Mouse (Mus musculus) lung, postnatal 4 days (tissue): ENCODE data around the gene Cnot6.

ENCODE experiments used
- DNase-seq, 2 experiments: peaks; one replicate each; pipeline ENCODE4 v3.0.0; 2021

Gene Cnot6

DNA sequence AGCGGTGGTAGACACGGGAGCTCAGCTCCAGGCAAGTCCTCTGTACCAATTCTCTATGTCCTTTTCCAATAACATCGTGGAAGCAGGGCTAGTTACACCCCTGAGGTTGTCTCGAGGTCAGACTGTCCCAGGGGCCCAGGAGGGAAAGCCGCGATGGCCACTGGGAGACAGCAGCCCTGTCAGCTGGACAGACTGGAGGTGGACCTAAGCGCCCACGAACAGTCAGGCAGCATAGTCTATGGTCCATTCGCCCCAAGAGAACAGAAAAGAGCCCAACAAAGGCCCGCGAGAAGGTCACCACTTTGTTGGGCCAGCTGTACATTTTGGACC is 59.5 kb downstream of the Cnot6 start:
- no peak for DNase-seq

DNA sequence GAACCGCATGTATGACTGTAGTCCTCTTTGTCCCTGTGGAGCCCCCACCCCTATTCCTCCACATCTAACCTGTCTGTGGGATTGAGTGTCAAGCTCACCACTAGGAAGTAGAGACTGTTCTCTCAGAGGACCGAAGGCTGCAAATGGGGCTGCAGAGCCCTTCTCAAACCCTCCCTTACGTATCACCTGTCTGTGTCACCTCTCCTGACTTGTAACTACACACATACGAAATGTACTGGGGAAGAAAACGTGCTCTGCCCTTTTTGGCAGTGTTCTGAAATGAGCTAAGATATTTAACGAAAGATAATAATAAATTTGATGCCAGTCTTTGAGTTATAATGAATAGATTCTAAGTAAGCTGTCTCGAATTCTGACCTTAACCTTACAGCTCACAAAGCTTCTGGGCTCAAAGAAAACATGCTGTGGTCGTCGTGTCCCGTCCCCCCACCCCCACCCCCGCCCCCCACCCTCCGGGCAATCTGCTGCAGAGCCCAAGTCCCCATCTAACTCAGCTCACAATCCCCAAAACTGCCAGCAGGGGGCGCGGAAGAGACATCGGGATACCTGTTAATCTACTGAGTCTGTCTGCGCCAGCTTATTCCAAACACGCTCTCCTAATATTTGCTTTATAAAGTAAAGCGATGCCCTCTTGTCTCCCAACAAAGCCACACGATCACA is 60.0 kb downstream of the Cnot6 start:
- peak; percentile 79 to 85 for DNase-seq

DNA sequence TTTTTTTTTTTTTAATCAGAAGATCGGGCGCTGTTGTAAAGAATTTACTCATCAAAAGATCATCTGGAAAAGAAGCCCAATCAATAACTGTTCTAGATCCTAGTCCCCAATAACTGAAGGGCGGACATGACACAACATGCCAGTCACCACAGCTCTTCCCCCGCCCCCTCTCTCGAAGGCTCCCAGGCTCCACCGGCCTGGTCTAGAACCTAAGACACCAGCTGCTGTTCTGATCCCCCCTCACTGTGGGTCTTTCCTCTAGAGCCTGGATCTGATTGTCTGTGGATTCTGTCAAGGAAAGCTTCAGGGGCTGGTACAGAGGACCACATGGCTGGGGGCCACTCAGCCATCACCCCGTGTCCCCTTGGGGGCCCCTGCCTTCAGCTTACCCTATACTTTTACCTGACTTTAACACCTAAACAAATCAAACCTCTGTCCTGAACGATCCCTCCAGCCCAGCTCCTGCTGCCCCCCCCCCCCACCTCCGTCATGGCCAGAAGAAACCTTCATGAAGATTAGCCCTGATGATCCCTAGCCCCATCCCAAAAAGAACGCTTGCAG is 60.7 kb downstream of the Cnot6 start:
- DNase-seq: no peak

DNA sequence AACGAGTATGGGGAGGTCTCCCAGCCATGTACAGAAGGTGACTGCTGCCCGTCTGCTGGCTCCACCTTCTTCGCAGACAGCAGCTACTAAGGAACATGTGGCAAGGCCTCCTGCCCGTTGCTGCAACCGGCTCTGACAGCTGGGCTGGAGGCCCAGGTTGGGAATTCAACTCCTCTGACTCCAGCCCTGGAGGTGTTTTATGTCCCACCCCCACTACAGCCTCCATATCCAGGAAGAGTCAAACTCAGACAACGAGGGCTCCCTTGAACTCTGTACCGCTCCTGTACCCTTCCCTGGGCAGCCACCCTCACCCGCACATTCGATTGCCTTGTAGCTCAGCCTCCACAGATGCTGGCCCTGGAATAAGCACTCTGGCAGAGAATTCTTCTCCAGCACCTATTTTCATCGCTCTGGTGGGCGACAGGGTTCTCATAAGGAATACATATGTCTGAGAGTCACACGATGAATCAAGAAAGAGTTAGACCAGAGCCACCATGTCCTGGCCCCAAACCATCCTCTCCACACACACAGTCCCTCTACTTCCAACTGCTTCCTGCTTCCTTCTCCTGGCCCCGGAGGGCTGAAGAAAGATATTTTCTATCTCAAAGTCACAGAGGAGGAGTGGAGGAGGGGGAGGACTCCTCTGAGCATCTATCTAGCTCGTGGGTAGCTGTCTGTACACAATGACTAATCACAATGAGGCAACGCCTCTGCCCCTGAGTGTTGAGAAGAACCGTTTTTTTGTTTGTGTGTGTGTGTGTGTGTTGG is 61.3 kb downstream of the Cnot6 start:
- DNase-seq: no peak

DNA sequence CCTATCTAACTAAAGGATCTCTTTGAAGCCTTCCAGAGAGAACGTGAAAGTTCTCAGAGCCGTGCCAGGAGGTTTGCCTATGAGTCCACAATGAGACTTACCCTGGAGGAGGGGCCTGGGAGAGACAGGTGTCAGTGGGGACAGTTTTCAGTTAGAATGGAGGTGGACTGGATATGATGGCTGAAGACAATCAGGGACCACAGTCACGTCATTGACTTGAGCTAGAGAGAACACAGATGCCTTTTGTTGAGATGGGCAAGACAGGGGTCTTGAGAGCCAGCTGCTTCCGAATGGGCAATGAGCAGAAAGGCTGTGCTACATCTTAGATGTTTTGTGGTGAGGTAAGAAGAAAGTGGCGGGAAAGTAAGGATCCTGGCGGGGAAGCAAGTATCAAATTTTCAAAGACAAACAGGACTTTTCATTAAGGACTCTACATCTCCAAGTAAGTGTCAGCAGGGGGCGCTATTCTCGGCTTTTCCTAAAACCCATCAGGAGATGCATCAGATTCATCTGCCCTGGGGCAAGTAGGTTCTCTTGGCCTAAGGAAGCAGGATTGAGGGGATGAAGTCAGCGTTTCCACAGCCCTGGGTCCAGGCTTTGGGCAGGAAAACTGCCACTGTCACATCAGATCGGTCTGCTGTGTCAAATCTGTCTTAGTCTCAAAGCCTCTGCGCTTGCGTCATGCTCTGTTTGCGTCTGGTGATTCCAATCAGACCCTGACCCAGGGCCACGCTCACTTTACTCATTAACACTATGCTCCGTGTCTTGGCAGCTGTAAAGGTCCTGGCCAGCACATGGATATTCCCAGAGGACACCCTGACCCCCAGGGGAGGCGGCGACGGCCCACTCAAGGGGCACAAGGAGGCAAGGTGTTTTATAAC is 62.2 kb downstream of the Cnot6 start:
- DNase-seq: peak in 1 of 2 experiments; percentile 24

DNA sequence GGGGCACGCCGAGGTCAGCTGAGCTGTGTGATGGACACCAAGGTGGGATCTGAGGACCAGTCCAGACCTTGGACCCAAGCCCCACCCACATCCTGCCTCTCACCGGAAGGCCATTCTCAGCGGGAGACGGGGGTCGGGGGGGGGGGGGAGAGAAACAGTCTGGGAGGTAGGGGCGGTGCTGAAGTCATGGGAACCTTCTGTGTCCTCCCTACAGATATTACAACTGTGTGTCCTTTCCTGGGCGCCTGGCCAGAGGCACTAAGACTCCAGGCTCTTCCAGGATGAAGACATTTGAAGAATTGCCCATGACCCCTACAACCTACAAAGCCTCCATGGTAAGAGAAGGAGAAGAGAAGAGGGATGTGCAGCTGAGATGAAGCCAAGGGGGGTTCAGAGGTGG is 66.8 kb downstream of the Cnot6 start:
- peak in 1 of 2 experiments; percentile 10 for DNase-seq

DNA sequence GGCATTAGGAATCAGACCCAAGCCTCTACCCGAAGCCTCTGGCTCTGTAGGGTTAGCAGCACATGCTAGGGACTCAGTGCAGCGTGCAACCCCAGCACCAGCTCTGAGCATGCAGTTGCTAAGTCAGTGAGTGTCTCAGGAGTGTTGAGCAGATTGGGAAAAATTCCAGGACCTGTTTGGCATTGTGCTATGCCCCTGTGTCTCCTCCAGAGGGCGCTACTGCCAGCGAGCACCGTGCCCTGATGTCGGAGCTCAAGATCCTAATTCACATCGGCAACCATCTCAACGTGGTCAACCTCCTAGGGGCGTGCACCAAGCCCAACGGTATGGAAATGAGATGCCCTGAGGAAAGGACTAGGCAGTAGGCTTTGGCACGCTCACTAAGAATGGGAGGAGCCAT is 76.1 kb downstream of the Cnot6 start:
- DNase-seq: peak in 1 of 2 experiments; percentile 20

DNA sequence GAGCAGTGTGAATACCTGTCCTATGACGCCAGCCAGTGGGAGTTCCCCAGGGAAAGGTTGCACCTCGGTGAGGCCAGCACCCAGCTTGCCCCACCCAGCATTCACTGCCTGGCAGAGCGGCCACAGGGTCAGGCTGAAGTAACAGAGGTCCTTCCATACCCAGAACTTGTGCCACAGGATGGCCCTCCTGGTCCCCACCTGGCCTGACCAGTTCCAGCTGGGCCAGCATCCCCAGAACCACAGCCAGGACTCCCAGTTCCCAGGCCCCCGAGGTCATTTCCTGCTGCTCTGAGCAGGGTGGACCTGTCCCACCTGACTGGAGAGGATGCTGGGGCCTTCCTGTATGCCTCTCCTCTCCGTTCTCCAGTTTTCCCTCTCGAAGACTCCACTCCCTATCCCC is 76.9 kb downstream of the Cnot6 start:
- DNase-seq: no peak

DNA sequence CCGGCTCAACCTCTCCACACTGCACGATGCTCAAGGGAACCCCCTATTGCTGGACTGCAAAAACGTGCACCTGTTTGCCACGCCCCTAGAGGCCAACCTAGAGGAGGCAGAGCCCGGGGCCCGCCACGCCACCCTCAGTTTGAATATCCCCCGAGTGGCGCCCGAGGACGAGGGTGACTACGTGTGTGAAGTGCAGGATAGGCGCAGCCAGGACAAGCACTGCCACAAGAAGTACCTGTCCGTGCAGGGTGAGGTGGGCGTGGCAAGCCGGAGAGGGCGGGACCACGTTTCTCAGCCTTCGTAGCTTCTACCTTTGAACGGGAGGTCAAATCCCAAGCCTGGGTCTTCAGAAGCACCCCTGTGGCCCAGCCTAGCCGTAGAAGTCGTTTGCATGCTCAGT is 78.4 kb downstream of the Cnot6 start:
- DNase-seq: no peak

DNA sequence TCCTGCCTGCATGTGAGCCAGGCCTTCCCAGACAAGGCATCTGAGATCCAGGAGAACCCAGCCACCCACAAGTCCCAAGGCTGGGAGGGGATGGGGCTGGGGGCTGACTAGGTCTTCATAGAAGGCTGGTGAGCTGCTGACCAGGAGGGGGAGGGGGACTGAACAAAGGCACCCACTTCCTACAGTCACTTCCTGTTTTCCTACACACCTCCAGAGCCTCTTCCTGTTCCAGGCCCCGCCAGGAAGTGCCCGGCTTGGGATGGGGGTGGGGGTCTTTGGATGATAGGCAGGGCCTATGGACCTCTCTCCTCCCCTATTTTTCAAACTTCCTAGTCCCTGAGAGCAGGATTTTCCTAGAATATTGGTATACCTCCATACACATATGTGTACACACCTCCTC is 80.3 kb downstream of the Cnot6 start:
- peak; percentile 55 to 73 for DNase-seq

DNA sequence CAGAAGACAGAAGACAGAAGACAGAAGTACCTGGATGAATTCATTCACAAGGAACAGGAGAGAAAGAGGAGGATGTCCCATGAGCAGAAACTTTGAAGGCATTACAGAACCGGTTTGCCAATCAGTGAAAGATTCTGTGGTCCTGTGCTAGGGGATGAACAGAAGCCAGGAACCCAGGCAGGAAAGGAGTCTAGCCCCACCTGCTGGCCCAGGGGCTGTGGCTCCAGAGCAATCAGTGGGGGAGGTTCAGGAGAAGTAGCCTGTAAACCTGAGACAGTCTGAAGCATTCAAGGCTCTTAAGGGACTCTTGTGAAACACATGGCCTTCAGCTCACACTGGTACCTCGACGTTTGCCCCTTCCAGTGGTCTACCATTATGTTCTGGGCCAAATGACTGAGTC is 81.4 kb downstream of the Cnot6 start:
- peak in 1 of 2 experiments; percentile 56 for DNase-seq

DNA sequence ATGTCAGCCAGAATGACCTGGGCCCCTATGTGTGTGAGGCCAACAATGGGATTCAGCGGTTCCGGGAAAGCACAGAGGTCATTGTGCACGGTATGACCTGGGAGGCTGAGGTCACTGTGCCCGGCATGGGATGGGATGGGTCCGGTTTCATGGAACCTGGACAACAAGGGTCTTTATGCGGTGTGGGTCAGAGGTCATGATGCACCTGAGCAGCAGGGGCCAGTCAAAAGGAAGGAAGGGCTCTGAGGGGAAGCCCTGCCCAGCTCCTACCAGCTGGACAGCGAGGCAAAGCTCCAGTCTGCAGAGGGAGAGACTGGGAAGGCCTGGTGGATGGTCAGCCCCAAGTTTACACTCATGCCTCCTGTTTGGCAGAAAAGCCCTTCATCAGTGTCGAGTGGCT is 85.8 kb downstream of the Cnot6 start:
- peak in 1 of 2 experiments; percentile 22 for DNase-seq

DNA sequence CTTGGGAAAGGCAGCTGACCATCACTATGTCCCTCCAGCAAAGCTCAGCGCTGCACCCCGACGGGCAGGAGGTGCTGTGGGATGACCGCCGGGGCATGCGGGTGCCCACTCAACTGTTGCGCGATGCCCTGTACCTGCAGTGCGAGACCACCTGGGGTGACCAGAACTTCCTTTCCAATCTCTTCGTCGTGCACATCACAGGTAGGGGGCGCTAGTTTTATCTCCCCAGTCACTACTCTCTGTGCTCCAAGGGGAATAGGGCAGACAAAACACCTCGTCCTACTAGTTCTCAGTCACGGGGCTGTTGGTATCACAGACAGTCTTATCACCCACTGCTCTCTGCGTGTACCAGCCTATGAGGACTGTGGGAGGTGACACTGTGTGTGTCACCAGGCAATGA is 86.7 kb downstream of the Cnot6 start:
- DNase-seq: no peak

DNA sequence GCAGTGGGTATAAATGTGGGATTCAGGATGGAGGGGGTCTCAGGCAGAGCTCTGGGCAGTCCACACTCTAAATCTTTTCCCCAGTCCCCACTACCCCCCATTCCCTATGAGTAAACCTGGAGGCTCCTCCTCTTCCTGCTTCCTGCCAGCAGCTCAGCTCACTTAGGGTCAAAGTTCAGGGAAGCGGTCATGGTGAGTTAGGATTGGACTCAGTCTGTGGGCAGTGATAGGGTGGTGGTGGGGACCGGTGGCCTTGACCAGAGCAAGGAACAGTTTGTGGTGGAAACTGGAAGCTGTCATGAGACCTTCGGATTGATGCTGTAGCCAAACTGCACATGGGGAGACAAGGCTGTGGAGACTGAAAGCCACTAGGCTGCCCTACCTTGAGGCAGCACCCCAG is 88.4 kb downstream of the Cnot6 start:
- DNase-seq: no peak

DNA sequence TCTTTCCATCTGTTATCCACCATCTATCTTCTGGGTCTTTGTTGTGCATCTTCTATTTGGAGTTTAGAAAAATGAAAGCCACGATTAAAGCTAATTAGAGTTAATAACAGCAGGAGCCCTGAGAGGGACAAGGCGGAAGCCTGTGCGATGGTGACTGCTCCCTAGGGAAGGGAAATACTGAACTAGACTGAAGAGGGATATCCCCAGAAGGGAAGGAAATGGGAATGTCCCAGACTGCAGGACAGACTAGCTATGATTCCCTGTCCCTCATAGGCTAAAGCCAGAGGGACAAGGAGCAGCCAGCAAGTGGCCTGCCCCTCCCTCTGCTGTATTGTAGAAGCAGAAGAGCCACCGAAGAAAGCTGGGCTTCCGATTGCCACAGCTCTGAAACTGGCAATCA is 90.6 kb downstream of the Cnot6 start:
- DNase-seq: no peak
